Mouse (Mus musculus): ENCODE data around the gene Tom1l2. TPM values are rescaled to one million over a fixed set of nuclear protein-coding genes. Genes with fewer than 3 reads are reported as not detected.
A peak's percentile ranks its signal among the peaks of the same experiment; 100 is the strongest.

Tom1l2 gene
- polyA plus RNA-seq, 1 experiment, result 20.4 TPM

DNA sequence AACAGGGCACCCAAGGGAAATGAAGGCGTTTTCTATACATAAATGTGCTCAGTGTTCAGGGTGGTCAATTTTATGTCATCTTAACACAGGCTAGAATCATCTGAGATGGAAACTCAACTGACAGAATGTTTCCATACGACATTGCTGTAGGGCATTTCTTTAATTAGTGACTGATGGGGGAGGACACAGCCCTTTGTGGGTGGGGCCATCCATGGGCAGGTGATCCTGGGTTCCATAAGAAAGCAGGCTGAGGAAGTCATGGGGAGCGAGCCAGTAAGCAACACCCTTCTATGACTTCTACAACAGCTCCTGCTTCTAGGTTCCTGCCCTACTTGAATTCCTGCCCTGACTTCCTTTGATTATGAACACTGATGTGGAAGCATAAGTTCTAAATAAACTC lies 54.9 kb downstream of the Tom1l2 start:
- no peak overlapping the region for H3K4me3 ChIP-seq (ENCODE audit: insufficient read depth, low read length)
- no peak overlapping the region for H3K27ac ChIP-seq (ENCODE audit: insufficient read depth, low read depth, low read length)
- no peak for TF ChIP-seq CTCF (IDR thresholded peaks at IDR 0.05; ENCODE audit: low read depth, low read length)
- TF ChIP-seq POLR2A (IDR thresholded peaks at IDR 0.05; ENCODE audit: borderline replicate concordance, low read depth, low read length), result no peak
- H3K4me1 ChIP-seq (ENCODE audit: control insufficient read depth, insufficient read depth, low read length), result peaks cover 33% of the 10 kb centered on the region

GRCm38 (mm10) chr11:60294630-60295313 lies 57.9 kb downstream of the Tom1l2 start:
- Histone ChIP-seq H3K27ac (ENCODE audit: insufficient read depth, low read depth, low read length) (no peak overlapping the region), H3K4me3 (ENCODE audit: insufficient read depth, low read length) (no peak overlapping the region), H3K4me1 (ENCODE audit: control insufficient read depth, insufficient read depth, low read length) (peaks cover 7% of the 10 kb centered on the region)
- no peak for TF ChIP-seq CTCF (IDR thresholded peaks at IDR 0.05; ENCODE audit: low read depth, low read length)
- TF ChIP-seq POLR2A (IDR thresholded peaks at IDR 0.05; ENCODE audit: borderline replicate concordance, low read depth, low read length), result no peak

- TF ChIP-seq POLR2A (IDR thresholded peaks at IDR 0.05; ENCODE audit: borderline replicate concordance, low read depth, low read length) (no peak), CTCF (IDR thresholded peaks at IDR 0.05; ENCODE audit: low read depth, low read length) (no peak)
- peaks cover 7% of the 10 kb centered on the region for H3K4me1 ChIP-seq (ENCODE audit: control insufficient read depth, insufficient read depth, low read length)
- H3K27ac ChIP-seq (ENCODE audit: insufficient read depth, low read depth, low read length), result no peak overlapping the region
- H3K4me3 ChIP-seq (ENCODE audit: insufficient read depth, low read length), result no peak overlapping the region
Observed at GRCm38 (mm10) chr11:60293683-60294629, 58.7 kb downstream of the Tom1l2 start.

DNA sequence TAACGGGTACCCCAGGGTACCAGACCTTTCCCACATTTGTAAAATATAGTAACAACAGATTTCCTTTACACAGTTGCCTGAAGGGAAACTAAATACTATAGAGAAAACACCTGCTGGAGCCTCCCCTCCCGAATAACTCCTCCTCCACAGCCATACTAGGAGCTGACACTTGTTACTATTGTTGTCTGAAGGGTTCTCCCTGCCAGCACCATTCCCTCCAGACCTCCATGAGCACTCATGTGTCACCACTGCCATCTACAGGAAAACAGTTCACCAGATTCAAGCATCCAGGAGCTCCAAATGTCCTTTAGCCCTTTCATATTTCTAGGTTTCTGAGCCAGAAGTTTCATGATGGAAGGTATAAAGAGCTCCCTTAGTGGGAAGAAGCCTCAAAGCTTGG lies 60.0 kb downstream of the Tom1l2 start:
- peak; percentile 28; the same call in 1 of the 2 replicates for TF ChIP-seq CTCF (IDR thresholded peaks at IDR 0.05; ENCODE audit: low read depth, low read length)
- TF ChIP-seq POLR2A (IDR thresholded peaks at IDR 0.05; ENCODE audit: borderline replicate concordance, low read depth, low read length), result no peak
- no peaks in the 10 kb centered on the region for H3K4me1 ChIP-seq (ENCODE audit: control insufficient read depth, insufficient read depth, low read length)
- H3K4me3 ChIP-seq (ENCODE audit: insufficient read depth, low read length), result no peak overlapping the region
- H3K27ac ChIP-seq (ENCODE audit: insufficient read depth, low read depth, low read length), result no peak overlapping the region

DNA sequence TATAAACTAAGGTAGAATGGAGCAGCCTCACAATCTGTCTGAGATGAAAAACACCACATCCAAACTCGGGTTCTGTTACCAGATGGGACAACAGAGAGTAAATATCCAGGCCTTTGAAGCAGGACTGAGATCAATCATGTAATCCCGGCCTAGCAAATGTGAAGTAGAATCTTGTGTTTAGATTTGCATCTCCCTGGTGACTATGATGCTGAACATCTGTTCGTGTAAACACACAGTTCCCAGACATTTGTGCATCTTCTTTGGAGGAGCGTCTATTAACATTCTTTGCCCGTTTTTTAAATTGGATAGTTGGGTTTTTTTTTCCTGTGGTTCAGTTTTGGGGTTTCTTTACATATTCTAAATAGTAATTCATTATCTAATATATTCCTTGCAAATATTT lies 63.7 kb downstream of the Tom1l2 start:
- TF ChIP-seq POLR2A (IDR thresholded peaks at IDR 0.05; ENCODE audit: borderline replicate concordance, low read depth, low read length) (no peak), CTCF (IDR thresholded peaks at IDR 0.05; ENCODE audit: low read depth, low read length) (no peak)
- no peaks in the 10 kb centered on the region for H3K4me1 ChIP-seq (ENCODE audit: control insufficient read depth, insufficient read depth, low read length)
- H3K27ac ChIP-seq (ENCODE audit: insufficient read depth, low read depth, low read length), result no peak overlapping the region
- H3K4me3 ChIP-seq (ENCODE audit: insufficient read depth, low read length), result no peak overlapping the region

GRCm38 (mm10) chr11:60286311-60286710 lies 66.4 kb downstream of the Tom1l2 start:
- no peak overlapping the region for H3K27ac ChIP-seq (ENCODE audit: insufficient read depth, low read depth, low read length)
- TF ChIP-seq POLR2A (IDR thresholded peaks at IDR 0.05; ENCODE audit: borderline replicate concordance, low read depth, low read length) (no peak), CTCF (IDR thresholded peaks at IDR 0.05; ENCODE audit: low read depth, low read length) (no peak)
- no peak overlapping the region for H3K4me3 ChIP-seq (ENCODE audit: insufficient read depth, low read length)
- H3K4me1 ChIP-seq (ENCODE audit: control insufficient read depth, insufficient read depth, low read length), result no peaks in the 10 kb centered on the region

- no peak overlapping the region for H3K27ac ChIP-seq (ENCODE audit: insufficient read depth, low read depth, low read length)
Observed at GRCm38 (mm10) chr11:60280429-60281414, 72.0 kb downstream of the Tom1l2 start.

DNA sequence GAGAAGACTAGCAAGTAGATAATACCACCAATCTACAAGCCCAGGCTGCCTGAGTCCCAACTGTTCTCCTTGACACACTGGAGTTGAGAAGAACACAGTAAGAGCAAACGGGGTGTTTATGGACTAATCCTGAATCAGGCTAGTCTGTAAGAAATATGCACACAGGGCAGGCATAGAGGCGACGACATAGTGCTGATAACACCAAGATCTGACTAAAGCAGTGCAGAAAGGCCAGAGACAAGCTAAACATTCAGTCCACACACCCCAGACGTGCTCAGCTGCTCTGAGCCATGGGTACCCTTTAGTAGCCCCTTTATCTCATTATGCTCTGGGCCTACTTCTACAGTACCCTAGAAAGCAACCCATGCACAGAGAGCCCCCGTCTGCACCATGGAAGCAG lies 73.2 kb downstream of the Tom1l2 start:
- no peak overlapping the region for H3K27ac ChIP-seq (ENCODE audit: insufficient read depth, low read depth, low read length)
- TF ChIP-seq CTCF (IDR thresholded peaks at IDR 0.05; ENCODE audit: low read depth, low read length), result no peak

More at GRCm38 (mm10) chr11:60280429-60281414, 72.0 kb downstream of the Tom1l2 start:
- TF ChIP-seq CTCF (IDR thresholded peaks at IDR 0.05; ENCODE audit: low read depth, low read length) (no peak), POLR2A (IDR thresholded peaks at IDR 0.05; ENCODE audit: borderline replicate concordance, low read depth, low read length) (no peak)
- Histone ChIP-seq H3K4me3 (ENCODE audit: insufficient read depth, low read length) (no peak overlapping the region), H3K4me1 (ENCODE audit: control insufficient read depth, insufficient read depth, low read length) (peaks cover 2% of the 10 kb centered on the region; the same call in 1 of the 2 replicates)

GRCm38 (mm10) chr11:60277771-60278170 lies 74.9 kb downstream of the Tom1l2 start:
- no peak for TF ChIP-seq CTCF (IDR thresholded peaks at IDR 0.05; ENCODE audit: low read depth, low read length)
- TF ChIP-seq POLR2A (IDR thresholded peaks at IDR 0.05; ENCODE audit: borderline replicate concordance, low read depth, low read length), result no peak
- Histone ChIP-seq H3K27ac (ENCODE audit: insufficient read depth, low read depth, low read length) (no peak overlapping the region), H3K4me1 (ENCODE audit: control insufficient read depth, insufficient read depth, low read length) (peaks cover 2% of the 10 kb centered on the region; the same call in 1 of the 2 replicates), H3K4me3 (ENCODE audit: insufficient read depth, low read length) (no peak overlapping the region)

More for the DNA sequence above, 73.2 kb downstream of the Tom1l2 start:
- Histone ChIP-seq H3K4me1 (ENCODE audit: control insufficient read depth, insufficient read depth, low read length) (peaks cover 2% of the 10 kb centered on the region; the same call in 1 of the 2 replicates), H3K4me3 (ENCODE audit: insufficient read depth, low read length) (no peak overlapping the region)

All from bone marrow macrophage, adult 2 months (primary cell).